13 mouse cellular contexts compared by ENCODE assay signal in genomic region chr4:13467887-13468286, GRCm38 (mm10).
"Had no signal": no experiment of that assay in that cellular context is flagged by ENCODE, and none has a peak within 500 bp of the region (broad histone marks: within the 10 kb centered on the region; RNA-seq: fewer than 3 reads in every experiment).

No protein-coding gene starts in this region.

- H3K4me1 ChIP-seq: liver, embryonic 12.5 days; megakaryocyte, embryonic 14.5 days; midbrain, embryonic 15.5 days; neural tube, embryonic 12.5 days had no signal

- H3K9me3 ChIP-seq: limb, embryonic 13.5 days; liver, embryonic 12.5 days; midbrain, embryonic 15.5 days; neural tube, embryonic 12.5 days had no signal

- H3K36me3 ChIP-seq: limb, embryonic 13.5 days; liver, embryonic 12.5 days; midbrain, embryonic 15.5 days; neural tube, embryonic 12.5 days had no signal

- H3K27me3 ChIP-seq: limb, embryonic 13.5 days; liver, embryonic 12.5 days; megakaryocyte, embryonic 14.5 days; midbrain, embryonic 15.5 days; neural tube, embryonic 12.5 days had no signal

- H3K27ac ChIP-seq: liver, embryonic 12.5 days; macrophage; midbrain, embryonic 15.5 days; neural tube, embryonic 12.5 days had no signal

- H3K4me3 ChIP-seq: limb, embryonic 13.5 days; liver, embryonic 12.5 days; megakaryocyte, embryonic 14.5 days; midbrain, embryonic 15.5 days; neural tube, embryonic 12.5 days had no signal

- ATAC-seq: liver, embryonic 12.5 days; midbrain, embryonic 15.5 days had no signal

- DNase-seq: kidney, adult 8-10 months; kidney, postnatal 25 days; lung, embryonic 14.5 days; lung, postnatal 14 days; right cerebral cortex, postnatal 14 days; thymus, postnatal 36 days had no signal

- H3K9ac ChIP-seq: limb, embryonic 13.5 days; liver, embryonic 12.5 days; lung, embryonic 14.5 days; midbrain, embryonic 15.5 days; neural tube, embryonic 12.5 days had no signal

- H3K4me2 ChIP-seq: limb, embryonic 13.5 days; liver, embryonic 12.5 days; lung, embryonic 14.5 days; midbrain, embryonic 11.5 days; midbrain, embryonic 15.5 days; neural tube, embryonic 12.5 days had no signal
